Comparison of ENCODE assay signal across 49 mouse cellular contexts in the genomic region with DNA sequence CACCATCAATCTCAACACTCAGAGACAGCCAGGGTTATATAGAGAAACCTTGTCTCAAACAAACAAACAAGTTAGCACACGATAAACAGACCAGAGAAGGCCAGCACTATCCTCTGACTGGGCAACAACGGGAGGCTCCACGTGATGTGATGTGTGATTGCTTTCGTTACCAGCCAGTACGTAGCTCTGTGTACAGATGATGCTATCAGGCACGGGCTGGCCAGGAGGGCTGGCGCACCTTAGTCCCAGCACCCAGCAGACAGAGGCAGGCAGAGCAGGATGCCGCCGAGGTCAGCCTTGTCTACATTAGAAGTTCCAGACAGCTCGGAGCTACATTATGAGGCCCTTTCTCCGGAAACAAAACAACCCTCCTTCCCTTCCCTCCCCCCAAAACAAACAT. TPM values are rescaled to one million over a fixed set of nuclear protein-coding genes. Genes with fewer than 3 reads are reported as not detected.
"Had no signal": no experiment of that assay in that cellular context is flagged by ENCODE, and none has a peak within 500 bp of the region (broad histone marks: within the 10 kb centered on the region; RNA-seq: fewer than 3 reads in every experiment).

No protein-coding gene starts in this region.

- H3K4me3 ChIP-seq: heart, embryonic 10.5 days; heart, embryonic 12.5 days; heart, embryonic 13.5 days; heart, embryonic 15.5 days; hindbrain, embryonic 10.5 days; hindbrain, embryonic 12.5 days; hindbrain, embryonic 13.5 days; hindbrain, embryonic 15.5 days; intestine, embryonic 15.5 days; kidney, embryonic 15.5 days; layer of hippocampus, adult 2 months had no signal

- H3K4me2 ChIP-seq: heart, embryonic 11.5 days; heart, embryonic 12.5 days; heart, embryonic 13.5 days; heart, embryonic 15.5 days; hindbrain, embryonic 12.5 days; hindbrain, embryonic 13.5 days; hindbrain, embryonic 14.5 days; hindbrain, embryonic 15.5 days; intestine, embryonic 15.5 days; kidney, embryonic 15.5 days had no signal

- H3K27ac ChIP-seq: heart, embryonic 10.5 days; heart, embryonic 13.5 days; heart, embryonic 15.5 days; hindbrain, embryonic 12.5 days; hindbrain, embryonic 13.5 days; hindbrain, embryonic 14.5 days; hindbrain, embryonic 15.5 days; hindbrain, postnatal 0 days; intestine, embryonic 15.5 days; kidney, embryonic 15.5 days; kidney, postnatal 0 days; layer of hippocampus, adult 2 months had no signal

- H3K9me3 ChIP-seq: heart, embryonic 10.5 days; heart, embryonic 12.5 days; heart, embryonic 13.5 days; heart, embryonic 15.5 days; hindbrain, embryonic 10.5 days; hindbrain, embryonic 12.5 days; hindbrain, embryonic 13.5 days; hindbrain, embryonic 15.5 days; intestine, embryonic 15.5 days; kidney, embryonic 15.5 days had no signal

- DNase-seq: heart, postnatal 10 days; heart, postnatal 14 days; heart, postnatal 36 days; heart, postnatal 4 days; kidney, adult 11 months; kidney, adult 18-20 months; kidney, adult 2 months; kidney, adult 8-10 months; kidney, adult 9 months; kidney, postnatal 10 days; kidney, postnatal 14 days; kidney, postnatal 25 days; kidney, postnatal 36 days; kidney, postnatal 4 days; layer of hippocampus, adult 9-11 months; layer of hippocampus, postnatal 36 days had no signal

- H3K27me3 ChIP-seq: heart, embryonic 12.5 days; heart, embryonic 13.5 days; heart, embryonic 15.5 days; hindbrain, embryonic 12.5 days; hindbrain, embryonic 13.5 days; hindbrain, embryonic 15.5 days; intestine, embryonic 15.5 days had no signal

- ATAC-seq: hindbrain, embryonic 16.5 days; hindbrain, postnatal 0 days; inflammation-experienced regulatory T-cells, adult 6 months; intestine, embryonic 15.5 days; intestine, embryonic 16.5 days; intestine, postnatal 0 days had no signal

- H3K9ac ChIP-seq: heart, embryonic 12.5 days; heart, embryonic 13.5 days; heart, embryonic 15.5 days; hindbrain, embryonic 12.5 days; hindbrain, embryonic 13.5 days; hindbrain, embryonic 14.5 days; hindbrain, embryonic 15.5 days; intestine, embryonic 15.5 days; kidney, embryonic 15.5 days had no signal

RNA-seq across cellular contexts. Expression of a gene that starts 53.6 kb away (rescaled TPM):
- total RNA-seq: heart, postnatal 10 days; heart, postnatal 14 days; heart, postnatal 25 days; heart, postnatal 36 days; heart, postnatal 4 days; hindbrain, postnatal 0 days; layer of hippocampus, adult 18-20 months; layer of hippocampus, adult 2 months; layer of hippocampus, adult 8-10 months; layer of hippocampus, postnatal 10 days; layer of hippocampus, postnatal 14 days; layer of hippocampus, postnatal 25 days; layer of hippocampus, postnatal 36 days had no signal
- polyA plus RNA-seq: heart, embryonic 10.5 days; heart, embryonic 11.5 days; heart, embryonic 12.5 days; heart, embryonic 13.5 days; heart, embryonic 14.5 days; heart, embryonic 15.5 days; heart, embryonic 16.5 days; heart, postnatal 0 days; hindbrain, embryonic 10.5 days; hindbrain, embryonic 11.5 days; hindbrain, embryonic 12.5 days; hindbrain, embryonic 13.5 days; hindbrain, embryonic 14.5 days; hindbrain, embryonic 15.5 days; hindbrain, embryonic 16.5 days; hindbrain, postnatal 0 days; inflammation-experienced regulatory T-cells, adult 6 months; intestine, embryonic 15.5 days; intestine, embryonic 16.5 days; intestine, postnatal 0 days; kidney, adult 2 months; kidney, embryonic 14.5 days; kidney, embryonic 15.5 days; kidney, embryonic 16.5 days; kidney, postnatal 0 days; large intestine, adult 2 months had no signal

RNA-seq across cellular contexts. Expression of a gene that starts 58.6 kb away (rescaled TPM):
- total RNA-seq: heart, postnatal 10 days; heart, postnatal 14 days; heart, postnatal 25 days; heart, postnatal 36 days; heart, postnatal 4 days; hematopoietic stem cell, adult 5-6 weeks had no signal
- polyA plus RNA-seq: heart, embryonic 10.5 days; heart, embryonic 11.5 days; heart, embryonic 12.5 days; heart, embryonic 13.5 days; heart, embryonic 14.5 days; heart, embryonic 15.5 days; heart, embryonic 16.5 days; heart, postnatal 0 days; inflammation-experienced regulatory T-cells, adult 6 months; kidney, adult 2 months; kidney, embryonic 14.5 days; kidney, embryonic 16.5 days; kidney, postnatal 0 days; large intestine, adult 2 months had no signal
